Mouse (Mus musculus) megakaryocyte, embryonic 14.5 days (primary cell): ENCODE measurements around the gene Nubp1.

Experiments used
- FLI1 ChIP-seq: IDR thresholded peaks from 2 replicates; pipeline ENCODE4 v1.6.1; 2012; ENCODE audit warnings: low read length, inconsistent platforms, mixed read lengths
- GATA1 ChIP-seq: IDR thresholded peaks from 3 replicates; pipeline ENCODE4 v1.6.1; 2012; ENCODE audit warnings: mixed read lengths, low read length, inconsistent platforms, borderline replicate concordance

DNA sequence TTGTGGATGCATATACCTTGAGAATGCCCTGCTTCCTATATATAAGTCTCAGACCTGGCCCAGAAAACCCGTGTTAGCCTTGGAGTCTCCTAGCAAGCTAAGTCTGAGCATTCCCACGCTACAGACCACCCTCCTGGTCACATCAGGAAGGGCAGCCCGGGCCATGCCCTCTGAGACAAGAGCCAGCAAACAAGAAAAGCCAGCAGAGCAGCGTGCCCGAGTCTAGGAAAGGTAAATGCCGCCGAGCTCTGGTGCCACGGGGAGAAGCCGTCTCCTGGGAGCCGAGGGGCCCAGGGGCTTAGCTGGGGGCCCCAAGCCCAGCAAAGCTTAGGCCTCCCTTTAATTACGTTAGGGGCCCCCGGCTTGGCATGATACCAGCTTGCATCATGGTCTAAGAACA lies 26.5 kb upstream of the Nubp1 start:
- no peak for TF ChIP-seq FLI1
- TF ChIP-seq GATA1 = no peak
